Mouse (Mus musculus): ENCODE measurements around the gene Kirrel3. TPM values are rescaled to one million over a fixed set of nuclear protein-coding genes. Genes with fewer than 3 reads are reported as not detected.

The Kirrel3 gene
- polyA plus RNA-seq, 1 experiment from 2014 or later, result 5.3 TPM

DNA sequence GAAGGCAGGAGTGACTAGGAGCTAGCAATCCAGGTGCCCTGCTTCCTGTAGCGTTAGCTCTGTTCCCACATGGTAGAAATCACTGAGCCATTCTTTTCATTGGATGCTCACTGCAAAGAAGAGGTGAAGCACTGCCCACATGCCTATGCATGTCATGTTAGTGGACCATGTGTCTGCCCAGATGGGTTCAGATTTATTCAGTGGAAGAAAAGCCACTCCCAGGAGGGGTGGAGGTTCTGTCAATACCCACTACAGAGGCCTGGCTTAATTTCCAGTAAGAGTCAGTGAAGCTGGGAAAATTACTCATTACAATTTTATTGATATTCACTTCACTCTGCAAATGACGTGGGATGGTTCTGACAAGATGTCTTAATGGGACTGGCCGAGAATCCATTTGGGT lies 134.2 kb downstream of the Kirrel3 start:
- H3K9ac ChIP-seq (ENCODE audit: low read length), result no peak overlapping the region
- no peaks in the 10 kb centered on the region for H3K27me3 ChIP-seq (ENCODE audit: control insufficient read depth, insufficient read depth, low read length)
- no peaks in the 10 kb centered on the region for H3K9me3 ChIP-seq (ENCODE audit: control insufficient read depth, low read length)
- no peak overlapping the region for H3K27ac ChIP-seq (ENCODE audit: low read depth, low read length)
- no peak for ATAC-seq (replicated peaks; ENCODE audit: low FRiP score)
- no peaks in the 10 kb centered on the region for H3K36me3 ChIP-seq (ENCODE audit: control insufficient read depth, insufficient read depth, low read length)
- H3K4me3 ChIP-seq (ENCODE audit: low read depth, low read length), result no peak overlapping the region
- H3K4me1 ChIP-seq (replicated peaks; ENCODE audit: control insufficient read depth, insufficient read depth, low read length), result no peaks in the 10 kb centered on the region
- no peak overlapping the region for H3K4me2 ChIP-seq (ENCODE audit: low read depth, low read length, severe bottlenecking)
- DNase-seq (ENCODE audit: low spot score), result no peak
- WGBS, result 86% methylated on average over 3 of the region's 3 CpGs

DNA sequence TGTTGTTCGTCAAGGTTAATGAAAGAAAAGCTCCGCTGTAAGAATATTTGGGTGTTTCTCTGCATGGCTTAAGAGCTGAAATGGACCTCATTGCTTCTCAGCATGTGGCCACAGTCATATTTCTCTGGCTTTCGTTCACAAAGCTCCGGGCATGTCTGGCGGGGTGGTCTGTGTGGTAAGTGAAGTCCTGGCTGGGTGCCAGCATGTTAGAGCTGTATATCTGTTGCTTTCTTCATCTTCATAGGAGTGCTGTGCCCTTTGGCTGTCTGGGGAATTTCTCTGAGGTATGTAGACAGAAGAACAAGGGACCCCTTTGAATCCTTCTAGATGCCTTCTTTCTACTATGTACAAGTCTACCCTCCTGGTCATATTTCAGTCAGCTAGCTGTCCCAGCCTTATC lies 137.8 kb downstream of the Kirrel3 start:
- H3K4me3 ChIP-seq (ENCODE audit: low read depth, low read length), result no peak overlapping the region
- DNase-seq (ENCODE audit: low spot score) (no peak), ATAC-seq (replicated peaks; ENCODE audit: low FRiP score) (no peak)
- no peaks in the 10 kb centered on the region for H3K27me3 ChIP-seq (ENCODE audit: control insufficient read depth, insufficient read depth, low read length)
- 78% methylated on average over 5 of the region's 5 CpGs for WGBS
- no peaks in the 10 kb centered on the region for H3K9me3 ChIP-seq (ENCODE audit: control insufficient read depth, low read length)
- H3K4me1 ChIP-seq (replicated peaks; ENCODE audit: control insufficient read depth, insufficient read depth, low read length), result no peaks in the 10 kb centered on the region
- no peak overlapping the region for H3K9ac ChIP-seq (ENCODE audit: low read length)
- H3K27ac ChIP-seq (ENCODE audit: low read depth, low read length), result no peak overlapping the region
- H3K4me2 ChIP-seq (ENCODE audit: low read depth, low read length, severe bottlenecking), result no peak overlapping the region
- no peaks in the 10 kb centered on the region for H3K36me3 ChIP-seq (ENCODE audit: control insufficient read depth, insufficient read depth, low read length)

GRCm38 (mm10) chr9:34624021-34624420 lies 138.3 kb downstream of the Kirrel3 start:
- Histone ChIP-seq H3K4me3 (ENCODE audit: low read depth, low read length) (no peak overlapping the region), H3K36me3 (ENCODE audit: control insufficient read depth, insufficient read depth, low read length) (no peaks in the 10 kb centered on the region), H3K4me2 (ENCODE audit: low read depth, low read length, severe bottlenecking) (no peak overlapping the region), H3K4me1 (replicated peaks; ENCODE audit: control insufficient read depth, insufficient read depth, low read length) (no peaks in the 10 kb centered on the region), H3K27me3 (ENCODE audit: control insufficient read depth, insufficient read depth, low read length) (no peaks in the 10 kb centered on the region), H3K27ac (ENCODE audit: low read depth, low read length) (no peak overlapping the region), H3K9ac (ENCODE audit: low read length) (no peak overlapping the region), H3K9me3 (ENCODE audit: control insufficient read depth, low read length) (no peaks in the 10 kb centered on the region)
- no peak for ATAC-seq (replicated peaks; ENCODE audit: low FRiP score)
- WGBS, result 76% methylated on average over 2 of the region's 2 CpGs
- DNase-seq (ENCODE audit: low spot score), result no peak

GRCm38 (mm10) chr9:34628841-34629240 lies 143.1 kb downstream of the Kirrel3 start:
- Histone ChIP-seq H3K27ac (ENCODE audit: low read depth, low read length) (no peak overlapping the region), H3K4me1 (replicated peaks; ENCODE audit: control insufficient read depth, insufficient read depth, low read length) (no peaks in the 10 kb centered on the region), H3K4me2 (ENCODE audit: low read depth, low read length, severe bottlenecking) (no peak overlapping the region), H3K4me3 (ENCODE audit: low read depth, low read length) (no peak overlapping the region), H3K36me3 (ENCODE audit: control insufficient read depth, insufficient read depth, low read length) (no peaks in the 10 kb centered on the region), H3K9me3 (ENCODE audit: control insufficient read depth, low read length) (no peaks in the 10 kb centered on the region), H3K9ac (ENCODE audit: low read length) (no peak overlapping the region), H3K27me3 (ENCODE audit: control insufficient read depth, insufficient read depth, low read length) (no peaks in the 10 kb centered on the region)
- ATAC-seq (replicated peaks; ENCODE audit: low FRiP score) (no peak), DNase-seq (ENCODE audit: low spot score) (no peak)
- WGBS, result 73% methylated on average over 3 of the region's 3 CpGs

DNA sequence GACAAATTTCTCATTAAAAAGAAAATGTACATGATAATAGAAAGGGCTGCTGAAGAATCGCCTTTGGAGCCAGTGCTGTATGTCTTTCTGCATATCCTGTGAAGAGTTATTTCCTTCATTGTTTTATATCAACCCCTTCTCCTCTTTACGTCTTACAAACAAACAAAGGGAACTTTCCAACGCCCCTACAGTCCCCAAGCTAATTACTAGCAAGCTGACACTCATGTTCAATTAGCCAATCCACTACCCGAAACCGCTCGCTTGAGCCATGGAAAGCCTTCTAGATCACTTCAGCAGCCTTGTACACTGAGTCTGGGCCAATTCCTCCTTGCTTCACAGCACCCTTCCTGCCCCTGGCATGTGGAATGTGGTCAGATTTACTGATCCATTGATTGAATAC lies 150.0 kb downstream of the Kirrel3 start:
- no peak overlapping the region for H3K27ac ChIP-seq (ENCODE audit: low read depth, low read length)
- H3K4me2 ChIP-seq (ENCODE audit: low read depth, low read length, severe bottlenecking), result no peak overlapping the region
- H3K27me3 ChIP-seq (ENCODE audit: control insufficient read depth, insufficient read depth, low read length), result no peaks in the 10 kb centered on the region
- no peak overlapping the region for H3K9ac ChIP-seq (ENCODE audit: low read length)
- no peak for ATAC-seq (replicated peaks; ENCODE audit: low FRiP score)
- no peaks in the 10 kb centered on the region for H3K9me3 ChIP-seq (ENCODE audit: control insufficient read depth, low read length)
- no peak overlapping the region for H3K4me3 ChIP-seq (ENCODE audit: low read depth, low read length)
- H3K36me3 ChIP-seq (ENCODE audit: control insufficient read depth, insufficient read depth, low read length), result no peaks in the 10 kb centered on the region
- H3K4me1 ChIP-seq (replicated peaks; ENCODE audit: control insufficient read depth, insufficient read depth, low read length), result no peaks in the 10 kb centered on the region
- DNase-seq (ENCODE audit: low spot score), result no peak
- 77% methylated on average over 6 of the region's 6 CpGs for WGBS

- no peak overlapping the region for H3K4me2 ChIP-seq (ENCODE audit: low read depth, low read length, severe bottlenecking)
- no peak overlapping the region for H3K27ac ChIP-seq (ENCODE audit: low read depth, low read length)
- no peaks in the 10 kb centered on the region for H3K36me3 ChIP-seq (ENCODE audit: control insufficient read depth, insufficient read depth, low read length)
- H3K27me3 ChIP-seq (ENCODE audit: control insufficient read depth, insufficient read depth, low read length), result no peaks in the 10 kb centered on the region
- no peak for DNase-seq (ENCODE audit: low spot score)
- no peaks in the 10 kb centered on the region for H3K9me3 ChIP-seq (ENCODE audit: control insufficient read depth, low read length)
- H3K4me1 ChIP-seq (replicated peaks; ENCODE audit: control insufficient read depth, insufficient read depth, low read length), result no peaks in the 10 kb centered on the region
- H3K4me3 ChIP-seq (ENCODE audit: low read depth, low read length), result no peak overlapping the region
- H3K9ac ChIP-seq (ENCODE audit: low read length), result no peak overlapping the region
- no peak for ATAC-seq (replicated peaks; ENCODE audit: low FRiP score)
- 33% methylated on average over 3 of the region's 3 CpGs for WGBS
These were observed 158.2 kb downstream of the Kirrel3 start for GRCm38 (mm10) chr9:34643917-34644316.

- WGBS, result 76% methylated on average over 8 of the region's 8 CpGs
- no peak overlapping the region for H3K4me2 ChIP-seq (ENCODE audit: low read depth, low read length, severe bottlenecking)
- DNase-seq (ENCODE audit: low spot score), result no peak
- no peaks in the 10 kb centered on the region for H3K36me3 ChIP-seq (ENCODE audit: control insufficient read depth, insufficient read depth, low read length)
- no peak overlapping the region for H3K9ac ChIP-seq (ENCODE audit: low read length)
- no peaks in the 10 kb centered on the region for H3K9me3 ChIP-seq (ENCODE audit: control insufficient read depth, low read length)
- H3K4me1 ChIP-seq (replicated peaks; ENCODE audit: control insufficient read depth, insufficient read depth, low read length), result no peaks in the 10 kb centered on the region
- no peak overlapping the region for H3K4me3 ChIP-seq (ENCODE audit: low read depth, low read length)
- no peak overlapping the region for H3K27ac ChIP-seq (ENCODE audit: low read depth, low read length)
- no peaks in the 10 kb centered on the region for H3K27me3 ChIP-seq (ENCODE audit: control insufficient read depth, insufficient read depth, low read length)
- ATAC-seq (replicated peaks; ENCODE audit: low FRiP score), result no peak
These were observed 158.7 kb downstream of the Kirrel3 start for GRCm38 (mm10) chr9:34644392-34644791.

DNA sequence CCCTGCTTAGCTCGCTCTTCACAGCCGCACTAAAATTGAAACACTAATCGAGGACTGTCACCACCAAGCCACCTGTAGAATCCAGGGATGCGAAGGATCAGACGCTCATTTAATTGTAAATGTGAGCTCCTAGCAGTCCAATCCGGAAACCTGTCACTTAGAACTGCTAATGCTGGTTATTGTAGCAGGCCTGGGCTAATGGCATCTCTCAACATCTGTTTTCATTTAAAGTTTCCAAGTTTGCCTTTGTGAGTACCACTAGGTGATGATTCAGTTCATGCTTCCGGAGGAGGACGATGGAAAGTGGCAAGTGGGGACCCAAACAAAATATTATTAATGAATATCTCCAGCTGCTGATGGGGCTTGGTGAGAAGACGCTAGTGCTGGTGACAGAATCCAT lies 161.1 kb downstream of the Kirrel3 start:
- H3K9ac ChIP-seq (ENCODE audit: low read length), result no peak overlapping the region
- H3K36me3 ChIP-seq (ENCODE audit: control insufficient read depth, insufficient read depth, low read length), result no peaks in the 10 kb centered on the region
- 83% methylated on average over 9 of the region's 9 CpGs for WGBS
- no peak overlapping the region for H3K4me3 ChIP-seq (ENCODE audit: low read depth, low read length)
- no peaks in the 10 kb centered on the region for H3K27me3 ChIP-seq (ENCODE audit: control insufficient read depth, insufficient read depth, low read length)
- no peak for DNase-seq (ENCODE audit: low spot score)
- H3K27ac ChIP-seq (ENCODE audit: low read depth, low read length), result no peak overlapping the region
- H3K9me3 ChIP-seq (ENCODE audit: control insufficient read depth, low read length), result no peaks in the 10 kb centered on the region
- H3K4me2 ChIP-seq (ENCODE audit: low read depth, low read length, severe bottlenecking), result no peak overlapping the region
- no peak for ATAC-seq (replicated peaks; ENCODE audit: low FRiP score)
- no peaks in the 10 kb centered on the region for H3K4me1 ChIP-seq (replicated peaks; ENCODE audit: control insufficient read depth, insufficient read depth, low read length)

DNA sequence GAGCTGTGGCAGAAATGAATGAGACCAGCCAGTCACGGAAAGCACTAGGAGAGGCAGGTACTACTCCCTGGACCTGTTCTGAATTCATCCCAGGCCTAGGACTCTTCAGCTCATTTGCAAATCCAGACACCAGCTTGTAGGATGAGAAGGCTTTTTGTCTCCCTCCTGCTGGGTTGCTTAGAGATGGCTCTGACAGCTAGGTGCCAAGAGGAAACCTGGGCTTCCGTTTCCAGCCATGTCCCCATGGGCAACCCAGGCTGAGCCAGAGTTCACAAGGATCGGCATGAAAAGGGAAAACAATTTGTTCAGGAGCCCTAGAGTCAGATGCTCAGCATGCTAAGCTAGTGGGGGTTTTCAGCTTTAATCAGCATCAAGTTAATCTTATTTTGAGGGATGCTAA lies 166.6 kb downstream of the Kirrel3 start:
- DNase-seq (ENCODE audit: low spot score), result no peak
- ATAC-seq (replicated peaks; ENCODE audit: low FRiP score), result no peak
- Histone ChIP-seq H3K4me2 (ENCODE audit: low read depth, low read length, severe bottlenecking) (no peak overlapping the region), H3K27ac (ENCODE audit: low read depth, low read length) (no peak overlapping the region), H3K9ac (ENCODE audit: low read length) (no peak overlapping the region), H3K36me3 (ENCODE audit: control insufficient read depth, insufficient read depth, low read length) (no peaks in the 10 kb centered on the region), H3K27me3 (ENCODE audit: control insufficient read depth, insufficient read depth, low read length) (no peaks in the 10 kb centered on the region), H3K4me3 (ENCODE audit: low read depth, low read length) (no peak overlapping the region), H3K9me3 (ENCODE audit: control insufficient read depth, low read length) (no peaks in the 10 kb centered on the region), H3K4me1 (replicated peaks; ENCODE audit: control insufficient read depth, insufficient read depth, low read length) (no peaks in the 10 kb centered on the region)
- 67% methylated on average over 3 of the region's 3 CpGs for WGBS
